Mouse (Mus musculus) stomach, embryonic 16.5 days (tissue): ENCODE results near the gene Ednra. TPM values are rescaled to one million over a fixed set of nuclear protein-coding genes. Genes with fewer than 3 reads are reported as not detected.

Experiments used
- ATAC-seq: fragments of 200-750 bp; cut with Nextera tagmentation; 2 replicates; pipeline ENCODE4 v1.8.0; 2017; ENCODE audit warnings: moderate number of reproducible peaks, moderate TSS enrichment; ENCODE audit not compliant: insufficient read depth, low FRiP score
- H3K27ac ChIP-seq: fragments of 300-500 bp; sonication (generic); 2 replicates; pipeline ENCODE4 v1.5.1; 2014; ENCODE audit warnings: low read length
- H3K27me3 ChIP-seq: fragments of 300-500 bp; sonication (generic); 2 replicates; pipeline ENCODE4 v1.6.1; 2014; ENCODE audit warnings: low read length, control low read depth, mixed read lengths; ENCODE audit not compliant: control insufficient read depth, insufficient read depth
- H3K36me3 ChIP-seq: fragments of 300-500 bp; sonication (generic); 2 replicates; pipeline ENCODE4 v1.6.1; 2014; ENCODE audit warnings: low read length; ENCODE audit not compliant: control insufficient read depth, insufficient read depth
- H3K4me1 ChIP-seq: fragments of 300-500 bp; sonication (generic); 2 replicates; pipeline ENCODE4 v1.6.1; 2014; ENCODE audit warnings: low read length, control low read depth, mixed read lengths; ENCODE audit not compliant: control insufficient read depth, insufficient read depth
- H3K4me2 ChIP-seq: fragments of 300-500 bp; sonication (generic); 2 replicates; pipeline ENCODE4 v1.6.1; 2014; ENCODE audit warnings: low read depth, low read length, mixed read lengths
- H3K4me3 ChIP-seq: fragments of 300-500 bp; sonication (generic); replicated peaks from 2 replicates; pipeline ENCODE4 v1.5.1; 2014; ENCODE audit warnings: mild to moderate bottlenecking, low read length
- H3K9ac ChIP-seq: fragments of 300-500 bp; sonication (generic); 2 replicates; pipeline ENCODE4 v1.6.1; 2014; ENCODE audit warnings: low read length
- H3K9me3 ChIP-seq: fragments of 300-500 bp; sonication (generic); replicated peaks from 2 replicates; pipeline ENCODE4 v1.6.1; 2016; ENCODE audit warnings: low read length, control low read depth; ENCODE audit not compliant: control insufficient read depth
- WGBS: fragments of 180-500 bp; shearing (Covaris S2); extraction: QIAGEN DNeasy Blood & Tissue Kit; methylation state at CpG from one replicate; pipeline ENCODE4 v1.1.7; 2014; 5-methylcytosine and 5-hydroxymethylcytosine counted together
- polyA plus RNA-seq: library from polyadenylated mRNA; unstranded; fragments of >200 nt; fragmentation: Nextera tagmentation; extraction: Ambion mirVana; gene quantifications from 2 replicates; pipeline ENCODE4 v1.2.1, GENCODE M21; 2015

Gene Ednra
- polyA plus RNA-seq, 1 experiment from 2014 or later = 26.0 TPM

- ATAC-seq = no peak
- 58% methylated on average over 3 of the region's 3 CpGs for WGBS
- H3K27ac ChIP-seq = no peak overlapping the region
These were observed 8.7 kb upstream of the Ednra start for GRCm38 (mm10) chr8:77732964-77733363.

DNA sequence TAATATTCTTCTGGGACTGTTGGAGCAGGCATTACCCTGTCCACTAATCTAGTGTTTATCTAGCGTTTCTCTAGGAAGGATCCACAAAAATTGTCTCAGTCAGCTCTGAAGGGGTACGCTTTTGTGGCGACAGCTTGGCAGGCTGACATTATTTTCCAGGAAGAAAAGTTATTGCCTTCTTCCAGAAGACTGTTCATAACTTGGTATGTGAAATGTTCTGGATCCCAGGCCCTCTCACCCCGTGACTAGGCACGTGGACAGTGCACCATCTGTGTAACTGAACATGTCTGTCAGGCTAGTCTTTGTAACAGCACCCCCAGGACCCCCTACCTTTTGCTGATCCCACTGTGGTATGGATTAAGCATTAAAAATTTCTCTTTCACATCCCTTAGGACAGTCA is 1.1 kb upstream of the Ednra start:
- Histone ChIP-seq H3K9ac (no peak overlapping the region), H3K9me3 (no peaks in the 10 kb centered on the region), H3K4me1 (peaks cover 13% of the 10 kb centered on the region; the same call in 1 of the 2 replicates), H3K27ac (peak overlapping the region; percentile 17; the same call in 1 of the 2 replicates), H3K4me2 (no peak overlapping the region), H3K27me3 (no peaks in the 10 kb centered on the region), H3K4me3 (no peak overlapping the region), H3K36me3 (no peaks in the 10 kb centered on the region)
- 70% methylated on average over 5 of the region's 5 CpGs for WGBS
- no peak for ATAC-seq

More at GRCm38 (mm10) chr8:77732964-77733363, 8.7 kb upstream of the Ednra start:
- Histone ChIP-seq H3K9ac (no peak overlapping the region), H3K9me3 (peaks cover 9% of the 10 kb centered on the region), H3K27me3 (no peaks in the 10 kb centered on the region), H3K4me3 (no peak overlapping the region), H3K4me1 (no peaks in the 10 kb centered on the region), H3K4me2 (no peak overlapping the region), H3K36me3 (no peaks in the 10 kb centered on the region)

GRCm38 (mm10) chr8:77723534-77724045 is 674 bp downstream of the Ednra start:
- Histone ChIP-seq H3K9me3 (no peaks in the 10 kb centered on the region), H3K36me3 (no peaks in the 10 kb centered on the region), H3K9ac (peak overlapping the region; percentile 84), H3K4me1 (peaks cover 13% of the 10 kb centered on the region; the same call in 1 of the 2 replicates), H3K27me3 (no peaks in the 10 kb centered on the region), H3K4me2 (peak overlapping the region; percentile 66), H3K4me3 (peak overlapping the region; percentile 64), H3K27ac (peak overlapping the region; percentile 97)
- ATAC-seq = peak; percentile 82
- 2% methylated on average over 16 of the region's 16 CpGs for WGBS

DNA sequence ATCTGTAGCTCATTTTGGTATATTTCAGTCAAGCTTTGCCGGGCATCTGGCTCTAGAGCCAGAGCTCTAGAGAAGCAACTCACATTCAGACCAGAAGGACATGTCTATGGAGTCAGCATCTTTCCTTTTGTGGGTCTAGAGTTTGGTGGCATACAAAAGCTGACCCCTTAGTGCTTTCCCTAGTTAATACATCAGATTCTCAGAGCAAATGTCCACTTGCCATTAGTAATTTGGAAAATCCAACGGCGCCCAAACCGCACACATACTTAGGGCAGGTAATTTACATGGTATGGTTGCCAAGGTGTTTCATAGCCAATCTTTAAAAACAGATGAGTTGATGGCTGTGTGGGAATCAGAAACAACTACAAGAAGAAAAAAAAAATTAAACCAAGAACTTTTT is 1.2 kb downstream of the Ednra start:
- H3K27me3 ChIP-seq = no peaks in the 10 kb centered on the region
- peak overlapping the region; percentile 97 for H3K27ac ChIP-seq
- H3K9ac ChIP-seq = peak overlapping the region; percentile 84
- H3K4me3 ChIP-seq = peak overlapping the region; percentile 64
- ATAC-seq = no peak
- H3K4me2 ChIP-seq = peak overlapping the region; percentile 66
- H3K36me3 ChIP-seq = no peaks in the 10 kb centered on the region
- peaks cover 13% of the 10 kb centered on the region; the same call in 1 of the 2 replicates for H3K4me1 ChIP-seq
- H3K9me3 ChIP-seq = no peaks in the 10 kb centered on the region
- 64% methylated on average over 4 of the region's 4 CpGs for WGBS

DNA sequence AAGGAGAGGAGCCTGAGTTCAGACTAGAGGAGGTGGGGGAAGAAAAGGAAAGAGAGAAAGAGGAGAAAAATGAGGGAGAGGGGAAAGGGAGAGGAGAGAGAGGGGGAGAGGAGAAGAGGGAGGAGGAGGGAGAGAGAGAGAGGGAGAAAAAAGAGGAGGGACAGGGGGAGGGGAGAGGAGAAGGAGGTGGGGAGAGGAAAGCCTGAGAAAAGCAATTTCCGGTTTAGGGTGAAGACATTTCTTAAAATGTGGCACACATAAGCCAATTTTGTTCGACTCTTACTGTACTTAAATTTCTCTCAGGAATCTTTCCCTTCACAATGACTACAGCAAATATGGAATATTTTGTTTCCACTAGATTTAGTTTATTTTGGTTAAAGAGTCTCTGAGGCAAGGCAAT is 5.3 kb downstream of the Ednra start:
- Histone ChIP-seq H3K4me2 (no peak overlapping the region), H3K27me3 (no peaks in the 10 kb centered on the region), H3K4me3 (no peak overlapping the region), H3K27ac (no peak overlapping the region), H3K4me1 (no peaks in the 10 kb centered on the region), H3K36me3 (no peaks in the 10 kb centered on the region), H3K9ac (no peak overlapping the region), H3K9me3 (no peaks in the 10 kb centered on the region)
- no peak for ATAC-seq
- WGBS = 86% methylated on average over 2 of the region's 2 CpGs

DNA sequence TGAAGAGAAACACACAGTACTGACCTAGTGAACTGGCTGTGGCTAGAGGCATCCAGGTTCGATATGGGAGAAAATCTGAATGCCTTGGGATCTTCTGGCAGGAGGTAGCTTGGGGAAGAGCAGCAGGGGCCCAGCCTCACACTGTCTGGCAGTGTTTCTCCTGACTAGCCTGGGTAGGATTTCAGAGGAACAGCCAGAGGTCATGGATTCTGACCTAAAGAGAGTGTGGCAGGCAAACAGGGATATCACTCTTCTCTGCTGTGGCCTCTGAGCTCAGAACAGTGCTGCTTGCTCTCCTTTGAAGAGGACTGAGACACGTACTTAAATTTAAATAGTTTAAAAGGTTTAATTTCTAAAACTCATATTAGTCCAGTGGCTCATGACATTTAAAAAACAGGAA is 7.2 kb downstream of the Ednra start:
- no peak overlapping the region for H3K4me2 ChIP-seq
- WGBS = 32% methylated on average over 2 of the region's 2 CpGs
- no peak for ATAC-seq

DNA sequence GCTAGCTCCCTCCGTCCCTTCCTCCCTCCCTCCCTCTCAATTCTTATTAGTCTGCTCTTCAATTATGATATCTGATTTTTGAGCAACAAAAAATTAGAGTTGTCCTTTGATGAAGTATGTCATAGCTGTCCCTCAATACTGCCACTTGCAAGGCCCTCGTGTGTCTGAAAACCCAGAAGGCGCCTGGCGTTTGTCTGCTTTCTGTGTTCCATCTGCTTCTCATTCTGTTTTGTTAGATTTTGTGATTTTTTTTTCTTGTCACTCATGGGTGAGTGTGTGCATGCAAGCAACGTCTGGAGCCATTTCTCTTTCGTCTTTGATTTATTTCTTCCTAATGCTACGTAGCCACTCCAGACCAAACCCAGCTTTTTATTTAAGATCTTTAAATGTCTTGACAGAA is 9.8 kb downstream of the Ednra start:
- no peak overlapping the region for H3K4me2 ChIP-seq
- no peak overlapping the region for H3K4me3 ChIP-seq
- no peak overlapping the region for H3K27ac ChIP-seq
- 64% methylated on average over 7 of the region's 7 CpGs for WGBS
- peaks cover 7% of the 10 kb centered on the region; the same call in 1 of the 2 replicates for H3K4me1 ChIP-seq
- H3K9ac ChIP-seq = no peak overlapping the region
- H3K36me3 ChIP-seq = no peaks in the 10 kb centered on the region
- H3K27me3 ChIP-seq = no peaks in the 10 kb centered on the region
- no peaks in the 10 kb centered on the region for H3K9me3 ChIP-seq
- ATAC-seq = no peak

More for the DNA sequence above, 7.2 kb downstream of the Ednra start:
- no peak overlapping the region for H3K27ac ChIP-seq
- no peak overlapping the region for H3K4me3 ChIP-seq
- H3K9ac ChIP-seq = no peak overlapping the region
- H3K27me3 ChIP-seq = no peaks in the 10 kb centered on the region
- H3K9me3 ChIP-seq = no peaks in the 10 kb centered on the region
- H3K36me3 ChIP-seq = no peaks in the 10 kb centered on the region
- no peaks in the 10 kb centered on the region for H3K4me1 ChIP-seq

- ATAC-seq = no peak
- Histone ChIP-seq H3K4me3 (no peak overlapping the region), H3K9ac (no peak overlapping the region), H3K9me3 (no peaks in the 10 kb centered on the region), H3K27me3 (no peaks in the 10 kb centered on the region), H3K4me1 (peaks cover 7% of the 10 kb centered on the region; the same call in 1 of the 2 replicates), H3K27ac (no peak overlapping the region), H3K4me2 (no peak overlapping the region), H3K36me3 (no peaks in the 10 kb centered on the region)
- 70% methylated on average over 5 of the region's 5 CpGs for WGBS
These were observed 10.6 kb downstream of the Ednra start for GRCm38 (mm10) chr8:77713688-77714087.

- H3K9me3 ChIP-seq = no peaks in the 10 kb centered on the region
- no peaks in the 10 kb centered on the region for H3K36me3 ChIP-seq
- H3K27ac ChIP-seq = no peak overlapping the region
- H3K27me3 ChIP-seq = no peaks in the 10 kb centered on the region
- no peak overlapping the region for H3K4me2 ChIP-seq
- no peak overlapping the region for H3K4me3 ChIP-seq
- WGBS = 83% methylated on average over 4 of the region's 4 CpGs
- no peak for ATAC-seq
- H3K9ac ChIP-seq = no peak overlapping the region
- no peaks in the 10 kb centered on the region for H3K4me1 ChIP-seq
These were observed 19.5 kb downstream of the Ednra start for GRCm38 (mm10) chr8:77704768-77705167.
